Mouse (Mus musculus) hindbrain, postnatal 0 days (tissue): ENCODE results near the gene Zbtb33. TPM values are rescaled to one million over a fixed set of nuclear protein-coding genes. Genes with fewer than 3 reads are reported as not detected.
A peak's percentile ranks its signal among the peaks of the same experiment; 100 is the strongest.

Experiments
- ATAC-seq: fragments of 200-750 bp; cut with Nextera tagmentation; 2 replicates; pipeline ENCODE4 v1.8.0; 2017; ENCODE audit warnings: mild to moderate bottlenecking, moderate TSS enrichment, moderate library complexity
- DNase-seq: peaks from one replicate; pipeline ENCODE4 v3.0.0-alpha.2; 2015; ENCODE audit warnings: low spot score
- H3K27ac ChIP-seq: fragments of 300-500 bp; sonication (generic); 2 replicates; pipeline ENCODE4 v1.5.1; 2014; ENCODE audit warnings: mild to moderate bottlenecking
- H3K27me3 ChIP-seq: fragments of 300-500 bp; sonication (generic); 2 replicates; pipeline ENCODE4 v1.6.1; 2014; ENCODE audit warnings: low read length, mixed read lengths; ENCODE audit not compliant: insufficient read depth
- H3K36me3 ChIP-seq: fragments of 300-500 bp; sonication (generic); 2 replicates; pipeline ENCODE4 v1.6.1; 2014; ENCODE audit warnings: low read length, mixed read lengths; ENCODE audit not compliant: insufficient read depth
- H3K4me1 ChIP-seq: fragments of 300-500 bp; sonication (generic); 2 replicates; pipeline ENCODE4 v1.6.1; 2014; ENCODE audit warnings: antibody characterized with exemption, low read length, mixed read lengths; ENCODE audit not compliant: insufficient read depth
- H3K4me2 ChIP-seq: fragments of 300-500 bp; sonication (generic); 2 replicates; pipeline ENCODE4 v1.6.1; 2014; ENCODE audit warnings: low read depth, mild to moderate bottlenecking, low read length, moderate library complexity, mixed read lengths
- H3K4me3 ChIP-seq: fragments of 300-500 bp; sonication (generic); 2 replicates; pipeline ENCODE4 v1.5.1; 2014; ENCODE audit warnings: low read length
- H3K9ac ChIP-seq: fragments of 300-500 bp; sonication (generic); replicated peaks from 2 replicates; pipeline ENCODE4 v1.6.1; 2014; ENCODE audit warnings: mild to moderate bottlenecking, low read length, moderate library complexity, mixed read lengths
- H3K9me3 ChIP-seq: fragments of 300-500 bp; sonication (generic); 2 replicates; pipeline ENCODE4 v1.6.1; 2016; ENCODE audit warnings: low read length, mixed read lengths
- CTCF ChIP-seq: IDR thresholded peaks from 2 replicates; pipeline ENCODE4 v1.5.1; 2016; ENCODE audit warnings: antibody characterized with exemption, control low read depth, low read depth
- WGBS: fragments of 180-500 bp; shearing (Covaris S2); extraction: QIAGEN DNeasy Blood & Tissue Kit; methylation state at CpG from one replicate; pipeline ENCODE4 v1.1.7; 2014; 5-methylcytosine and 5-hydroxymethylcytosine counted together
- microRNA-seq, 2 experiments: library from miRNA; unstranded; fragments of <30 nt; microRNA quantifications; one replicate each; pipeline ENCODE4; 2016
- polyA plus RNA-seq: library from polyadenylated mRNA; unstranded; fragments of >200 nt; fragmentation: Nextera tagmentation; extraction: Ambion mirVana; gene quantifications from 2 replicates; pipeline ENCODE4 v1.2.1, GENCODE M21; 2015
- total RNA-seq: library from RNA; depleted of rRNA; stranded (reverse); fragments of >200 nt; gene quantifications from 2 replicates; pipeline ENCODE4 v1.2.3, GENCODE M21; 2014; rRNA removed

The Zbtb33 gene
- total and polyA plus RNA-seq, 2 experiments from 2014 or later, result 3.3 to 20.5 TPM

DNA sequence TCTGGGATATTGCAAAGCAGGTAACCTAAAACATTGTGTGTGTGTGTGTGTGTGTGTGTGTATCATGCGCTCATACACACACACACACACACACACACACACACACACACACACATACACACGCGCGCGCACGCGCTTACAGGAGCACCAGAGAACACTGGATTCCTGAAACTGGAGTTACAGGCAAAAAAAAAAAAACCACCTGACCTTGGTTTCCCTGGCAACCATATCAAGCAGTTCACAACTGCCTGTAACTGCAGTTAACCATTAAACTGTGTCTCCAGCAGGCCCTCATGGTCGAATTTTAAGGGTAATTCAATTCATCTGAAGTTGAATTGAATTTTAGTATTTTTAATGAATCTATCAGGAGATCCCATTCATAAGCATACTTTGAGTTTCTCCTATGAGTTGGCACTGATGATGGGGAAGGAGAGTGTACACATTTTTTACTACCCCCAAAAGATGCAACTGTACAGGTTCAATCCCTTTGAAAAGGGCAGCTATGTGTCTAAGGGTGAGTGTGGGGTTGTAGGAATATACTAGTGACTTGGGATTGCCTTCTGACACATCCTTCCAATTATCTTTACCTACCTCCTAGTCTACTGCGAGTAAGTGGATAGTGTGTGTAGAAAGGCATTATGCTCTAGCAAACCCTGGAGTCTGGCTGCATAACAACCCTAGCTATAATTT lies 27.5 kb downstream of the Zbtb33 start:
- Histone ChIP-seq H3K36me3 (no peaks in the 10 kb centered on the region), H3K9me3 (no peaks in the 10 kb centered on the region), H3K4me2 (no peak overlapping the region), H3K4me1 (no peaks in the 10 kb centered on the region), H3K9ac (no peak overlapping the region), H3K4me3 (no peak overlapping the region), H3K27ac (no peak overlapping the region), H3K27me3 (no peaks in the 10 kb centered on the region)
- WGBS, result 80% methylated on average over 9 of the region's 9 CpGs
- DNase-seq (peak; percentile 8), ATAC-seq (no peak)
- no peak for TF ChIP-seq CTCF

- DNase-seq (no peak), ATAC-seq (no peak)
- Histone ChIP-seq H3K4me3 (no peak overlapping the region), H3K27ac (no peak overlapping the region), H3K9ac (no peak overlapping the region), H3K4me1 (no peaks in the 10 kb centered on the region), H3K27me3 (no peaks in the 10 kb centered on the region), H3K36me3 (no peaks in the 10 kb centered on the region), H3K4me2 (no peak overlapping the region), H3K9me3 (no peaks in the 10 kb centered on the region)
- 81% methylated on average over 2 of the region's 2 CpGs for WGBS
- no peak for TF ChIP-seq CTCF
Measured at GRCm38 (mm10) chrX:38217676-38217991, 28.0 kb downstream of the Zbtb33 start.

DNA sequence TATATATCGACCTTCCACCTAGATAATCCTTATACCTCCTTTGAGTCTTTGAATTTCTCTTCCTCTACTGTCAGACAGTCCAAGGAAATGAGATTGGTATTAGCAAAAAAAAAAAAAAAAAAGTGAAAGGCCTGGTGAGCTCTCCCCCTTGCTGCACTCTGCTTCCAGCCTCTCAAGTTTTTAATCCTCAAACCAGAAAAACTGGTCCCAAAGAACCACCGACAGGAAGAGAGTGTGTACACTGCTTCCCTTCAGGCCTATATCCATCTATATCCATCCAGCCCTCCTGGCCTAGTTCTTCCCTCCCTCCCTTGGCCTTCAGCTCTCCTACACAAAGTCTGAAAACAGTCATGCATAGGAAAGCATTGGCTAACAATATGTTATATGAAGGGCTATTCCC lies 33.2 kb downstream of the Zbtb33 start:
- no peak for TF ChIP-seq CTCF
- H3K27me3 ChIP-seq, result no peaks in the 10 kb centered on the region
- H3K27ac ChIP-seq, result no peak overlapping the region
- H3K9me3 ChIP-seq, result no peaks in the 10 kb centered on the region
- ATAC-seq (no peak), DNase-seq (no peak)
- no peaks in the 10 kb centered on the region for H3K36me3 ChIP-seq
- H3K4me2 ChIP-seq, result no peak overlapping the region
- H3K9ac ChIP-seq, result no peak overlapping the region
- no peaks in the 10 kb centered on the region for H3K4me1 ChIP-seq
- 59% methylated on average over 2 of the region's 2 CpGs for WGBS
- no peak overlapping the region for H3K4me3 ChIP-seq

GRCm38 (mm10) chrX:38229888-38230287 lies 40.3 kb downstream of the Zbtb33 start:
- Histone ChIP-seq H3K4me1 (no peaks in the 10 kb centered on the region), H3K27ac (no peak overlapping the region), H3K27me3 (no peaks in the 10 kb centered on the region), H3K9me3 (no peaks in the 10 kb centered on the region), H3K36me3 (no peaks in the 10 kb centered on the region), H3K4me2 (no peak overlapping the region), H3K4me3 (no peak overlapping the region), H3K9ac (no peak overlapping the region)
- ATAC-seq, result no peak
- no peak for TF ChIP-seq CTCF
- WGBS, result 70% methylated on average over 1 of the region's 1 CpGs
- DNase-seq, result peak; percentile 3

DNA sequence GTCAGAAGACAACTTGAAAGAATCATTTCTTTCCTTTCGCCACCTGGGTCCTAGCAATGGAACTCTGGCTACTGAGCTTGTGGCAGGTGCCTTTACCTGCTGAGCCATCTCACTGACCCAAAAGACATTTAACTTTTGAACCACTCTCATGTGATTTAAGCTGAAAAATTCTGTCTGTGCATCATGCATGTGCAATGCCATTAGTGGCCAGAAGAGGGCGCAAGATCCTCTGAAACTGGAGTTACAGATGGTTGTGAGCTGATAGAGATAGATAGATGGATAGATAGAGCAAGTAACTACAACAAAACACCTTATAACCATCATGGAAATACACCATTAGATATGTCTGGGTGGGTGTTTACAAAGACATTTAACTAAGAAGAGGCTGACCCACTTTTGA lies 48.1 kb downstream of the Zbtb33 start:
- Histone ChIP-seq H3K4me3 (no peak overlapping the region), H3K9me3 (no peaks in the 10 kb centered on the region), H3K36me3 (no peaks in the 10 kb centered on the region), H3K4me2 (no peak overlapping the region), H3K9ac (no peak overlapping the region), H3K27ac (no peak overlapping the region), H3K4me1 (no peaks in the 10 kb centered on the region), H3K27me3 (no peaks in the 10 kb centered on the region)
- peak; percentile 76 for TF ChIP-seq CTCF
- peak; percentile 47 for DNase-seq
- ATAC-seq, result no peak
- 35% methylated on average over 2 of the region's 2 CpGs for WGBS

Small RNA genes within 50 kb of the gene (microRNA-seq; reads per million reads assigned to microRNA genes)
- 0.53 to 0.72 reads per million in 2 experiments for gene Mir3110

Other genes with a start within 250 kb of the Zbtb33 start
- gene Btg1-ps1, start 171.0 kb upstream of the Zbtb33 start, total RNA-seq, result not detected in 2 replicates
- gene Btg1-ps1, start 171.0 kb upstream of the Zbtb33 start, polyA plus RNA-seq, result not detected in 2 replicates
- not detected in 2 replicates for gene Btg1-ps2, start 146.7 kb upstream of the Zbtb33 start, total RNA-seq
- not detected in 2 replicates for gene Btg1-ps2, start 146.7 kb upstream of the Zbtb33 start, polyA plus RNA-seq
- not detected in 2 replicates for gene Rhox10, start 123.3 kb upstream of the Zbtb33 start, total RNA-seq
- not detected in 2 replicates for gene Rhox10, start 123.3 kb upstream of the Zbtb33 start, polyA plus RNA-seq
- gene Rhox11, start 104.7 kb upstream of the Zbtb33 start, total RNA-seq, result not detected in 2 replicates
- not detected in 2 replicates for gene Rhox11, start 104.7 kb upstream of the Zbtb33 start, polyA plus RNA-seq
- not detected in 2 replicates for gene Rhox12, start 78.9 kb upstream of the Zbtb33 start, total RNA-seq
- gene Rhox12, start 78.9 kb upstream of the Zbtb33 start, polyA plus RNA-seq, result not detected in 2 replicates
- not detected in 2 replicates for gene Rhox13, start 68.6 kb upstream of the Zbtb33 start, total RNA-seq
- gene Rhox13, start 68.6 kb upstream of the Zbtb33 start, polyA plus RNA-seq, result not detected in 2 replicates
- 41.4 and 48.4 TPM in 2 replicates for gene Tmem255a, start 62.6 kb downstream of the Zbtb33 start, total RNA-seq
- 37.3 and 38.5 TPM in 2 replicates for gene Tmem255a, start 62.6 kb downstream of the Zbtb33 start, polyA plus RNA-seq
- gene Atp1b4, start 126.4 kb downstream of the Zbtb33 start, total RNA-seq, result 0.47 TPM in 1 of 2 replicates, not detected in the other
- gene Atp1b4, start 126.4 kb downstream of the Zbtb33 start, polyA plus RNA-seq, result not detected in 2 replicates